Mouse (Mus musculus) v-Abl transformed pro-B cells (cell line): ENCODE results near the gene Kcnn1.
"Not testable (repeated sequence)": the region's sequence is repeated elsewhere in the genome, so short reads cannot be mapped to it uniquely, and the experiment has no call there.

Experiments
- in situ Hi-C, 2 experiments: fragments of 400-800 bp; cut with MboI; formaldehyde crosslinking; loops; one replicate each; pipeline ENCODE4 v1.15.1; 2025; ENCODE audit not compliant: unreplicated experiment in 2 of 2

Kcnn1 gene

DNA sequence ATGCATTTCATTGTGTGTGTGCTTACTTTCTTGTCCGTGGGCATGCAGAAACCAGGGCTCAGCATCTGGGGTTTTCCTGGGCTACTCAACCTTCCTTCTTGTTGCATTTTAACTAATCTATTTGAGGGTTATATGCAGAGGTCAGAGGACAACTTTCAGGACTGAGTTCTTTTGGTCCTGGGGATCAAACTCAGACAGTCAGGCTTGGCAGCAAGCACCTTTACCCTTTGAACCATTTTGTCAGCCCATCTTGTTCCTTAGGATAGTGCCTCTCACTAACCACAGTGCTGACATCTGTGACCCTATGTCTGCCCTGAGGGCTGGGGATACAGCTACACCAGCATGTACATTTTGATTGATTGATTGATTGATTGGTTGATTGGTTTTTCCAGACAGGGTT is 35.3 kb downstream of the Kcnn1 start:
- in situ Hi-C loops, result no loop called here

GRCm38 (mm10) chr8:70827010-70827409 is 36.0 kb downstream of the Kcnn1 start:
- in situ Hi-C loops, result no loop called here

DNA sequence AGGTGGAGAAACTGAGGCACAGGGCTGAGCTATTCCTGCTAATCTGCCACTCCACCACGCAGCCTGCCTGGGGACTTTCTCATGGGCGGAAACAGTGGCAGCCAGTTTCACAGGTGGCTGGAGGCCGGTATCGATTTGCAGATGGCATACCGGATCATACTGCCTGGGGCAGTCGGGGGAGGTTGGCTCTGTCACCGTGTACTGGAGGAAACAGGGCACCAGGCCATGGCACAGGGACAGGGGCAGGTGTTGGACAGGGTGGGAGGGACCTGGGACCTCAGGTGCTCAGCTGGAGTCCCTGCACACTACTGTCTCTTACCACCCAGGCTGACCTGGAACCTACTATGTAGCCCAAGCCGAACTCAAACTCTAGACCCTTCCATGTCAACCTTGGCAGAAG is 37.2 kb downstream of the Kcnn1 start:
- in situ Hi-C loops, result no loop called here

GRCm38 (mm10) chr8:70823802-70824201 is 39.3 kb downstream of the Kcnn1 start:
- in situ Hi-C loops, result no loop called here

GRCm38 (mm10) chr8:70822594-70822993 is 40.5 kb downstream of the Kcnn1 start:
- in situ Hi-C loops, result not testable (repeated sequence)

GRCm38 (mm10) chr8:70821992-70822391 is 41.1 kb downstream of the Kcnn1 start:
- in situ Hi-C loops, result no loop called here

DNA sequence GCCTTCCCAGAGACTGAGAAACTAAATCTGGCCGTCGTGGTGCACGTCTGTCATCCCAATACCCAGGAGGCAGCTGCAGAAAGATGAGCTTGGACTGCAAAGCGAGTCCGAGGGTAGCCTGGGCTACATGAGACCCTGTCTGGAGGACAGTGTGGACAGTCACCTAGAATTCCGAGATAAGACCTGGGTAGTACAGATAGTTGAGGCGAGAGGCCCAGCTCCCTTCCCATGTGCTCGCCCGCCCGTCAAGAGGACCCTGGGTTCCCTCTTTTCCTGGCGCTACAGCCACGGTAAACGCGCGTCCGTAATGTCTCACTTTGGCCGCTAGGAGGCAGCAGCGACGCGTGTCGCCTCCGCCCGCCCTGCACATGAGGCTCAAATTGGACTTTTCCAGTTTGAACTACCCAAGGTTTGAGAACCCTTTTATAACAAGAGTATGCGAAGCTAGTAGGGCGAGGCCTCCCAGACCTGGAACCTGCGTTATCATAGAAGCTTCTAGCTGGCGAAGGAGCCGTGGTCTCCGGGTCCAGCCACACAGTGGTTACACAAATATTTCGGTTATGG is 41.6 kb downstream of the Kcnn1 start:
- in situ Hi-C loops, result no loop called here

GRCm38 (mm10) chr8:70820101-70820935 is 42.7 kb downstream of the Kcnn1 start:
- in situ Hi-C loops, result no loop called here

DNA sequence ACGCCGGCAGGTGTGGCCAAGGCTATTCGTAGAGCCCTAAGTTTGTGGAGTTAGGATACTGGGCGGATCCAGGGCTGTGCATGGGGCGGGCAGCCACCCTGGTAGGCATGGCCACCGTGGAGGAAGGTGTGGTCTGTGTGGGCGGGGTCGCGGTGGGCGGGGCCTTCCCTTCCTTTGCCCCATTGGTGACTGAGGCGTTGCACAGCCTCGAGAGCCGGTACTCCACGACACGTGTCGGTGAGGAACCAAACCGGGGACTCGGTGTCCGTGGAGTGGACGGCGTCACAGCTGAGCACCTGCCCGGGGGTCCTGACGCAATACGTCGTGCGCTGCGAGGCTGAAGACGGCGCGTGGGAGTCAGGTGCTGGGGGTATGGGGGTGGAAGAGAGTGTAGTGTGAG is 46.4 kb downstream of the Kcnn1 start:
- in situ Hi-C loops, result no loop called here

- in situ Hi-C loops, result no loop called here
Observed at GRCm38 (mm10) chr8:70812885-70813284, 50.2 kb downstream of the Kcnn1 start.

DNA sequence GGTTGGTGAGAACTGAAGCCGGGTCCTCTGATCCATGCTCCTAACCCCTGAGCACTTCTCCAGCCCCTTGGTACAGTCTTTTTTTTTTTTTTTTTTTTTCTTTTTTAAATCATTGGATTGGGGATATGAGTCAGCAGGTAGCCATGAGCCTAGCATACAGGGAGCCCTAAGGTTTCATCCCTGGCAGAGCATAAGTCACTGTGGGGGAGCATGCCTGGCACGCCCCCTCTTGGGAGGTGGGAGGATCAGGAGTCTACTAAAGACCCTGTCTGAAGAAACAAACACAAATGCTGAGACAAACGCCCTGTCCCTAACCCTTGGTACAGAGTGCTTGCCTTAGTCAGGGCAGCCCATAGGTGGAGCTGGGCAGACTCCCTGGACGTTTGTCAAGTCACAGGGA is 51.0 kb downstream of the Kcnn1 start:
- in situ Hi-C loops, result no loop called here

GRCm38 (mm10) chr8:70810962-70811680 is 51.9 kb downstream of the Kcnn1 start:
- in situ Hi-C loops, result no loop called here

DNA sequence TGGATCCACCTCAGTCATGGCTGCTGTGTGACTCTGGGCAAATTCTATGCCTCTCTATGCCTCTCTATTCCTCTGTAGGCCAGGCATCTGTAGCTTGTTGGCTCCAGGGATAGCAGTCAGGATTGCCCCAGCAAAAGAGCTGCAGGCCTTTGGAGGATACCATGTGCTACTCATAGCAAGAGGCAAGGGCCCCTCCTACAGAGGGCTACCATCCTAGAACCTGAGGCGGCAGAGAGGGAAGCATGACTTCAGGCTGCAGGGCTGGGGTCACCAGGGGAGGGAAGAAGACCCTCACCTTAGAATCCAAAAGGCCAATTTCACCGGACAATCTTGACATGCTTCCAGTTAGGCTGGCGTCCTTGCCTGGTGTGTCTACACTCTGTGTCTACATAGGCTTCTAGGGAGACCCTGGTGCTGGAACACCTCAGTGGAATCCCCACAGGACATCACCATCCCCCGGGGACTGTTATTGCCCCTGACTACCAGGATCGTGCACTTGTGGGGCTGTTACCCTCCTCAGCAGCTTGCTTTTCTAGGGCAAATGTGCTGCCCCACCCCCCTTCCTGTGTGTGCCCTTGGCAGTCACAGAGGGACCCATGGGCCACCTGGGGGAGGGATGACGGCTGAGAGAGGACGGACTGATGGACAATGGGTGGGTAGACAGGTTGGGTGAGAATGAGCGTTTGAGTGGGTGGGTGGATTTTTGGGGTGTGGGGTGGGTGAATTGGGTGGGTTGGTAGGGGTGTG is 53.9 kb downstream of the Kcnn1 start:
- in situ Hi-C loops, result no loop called here

GRCm38 (mm10) chr8:70808239-70808638 is 54.8 kb downstream of the Kcnn1 start, which contains the start of gene Il12rb1:
Il12rb1 (plus strand) TSS chr8:70808449.
- in situ Hi-C loops, result no loop called here

DNA sequence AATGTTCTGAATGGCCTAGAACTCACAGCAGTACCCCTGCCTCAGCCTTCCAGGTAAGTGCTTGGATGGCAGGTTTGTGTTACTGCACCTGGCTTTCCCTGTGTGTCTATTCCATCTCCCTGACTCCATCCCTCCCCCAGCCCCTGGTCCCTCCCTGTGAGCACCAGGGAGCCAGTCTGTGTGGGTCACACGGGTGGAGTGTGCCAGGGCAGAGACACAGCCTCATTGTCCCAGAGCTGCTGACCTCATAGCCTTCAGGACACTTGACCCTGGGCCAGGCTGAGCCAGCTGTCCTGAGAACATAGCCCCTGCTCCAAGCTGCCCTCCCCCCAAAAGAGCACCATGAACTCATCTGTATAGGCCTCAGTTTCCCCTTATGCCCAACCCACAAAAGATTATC is 55.8 kb downstream of the Kcnn1 start:
- in situ Hi-C loops, result no loop called here

DNA sequence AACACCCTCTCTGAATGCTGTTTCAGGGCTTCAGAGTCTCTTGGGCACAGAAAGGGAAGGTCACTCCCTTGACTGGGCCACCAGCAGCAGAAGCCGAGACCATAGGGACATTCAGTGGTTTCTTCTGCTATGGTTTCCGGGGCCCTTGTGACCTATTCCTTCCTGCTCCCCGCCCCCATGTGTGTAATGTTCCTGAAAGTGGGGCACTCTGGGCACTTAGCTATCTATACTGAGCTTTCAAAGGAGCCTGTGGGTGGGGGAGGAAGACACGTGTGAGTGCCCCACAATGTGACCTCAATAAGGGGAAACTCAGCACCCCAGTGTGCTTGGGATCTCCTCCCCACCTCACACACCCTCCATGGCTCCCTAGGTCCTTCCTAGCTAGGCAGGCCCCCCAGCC is 56.5 kb downstream of the Kcnn1 start:
- in situ Hi-C loops, result no loop called here

DNA sequence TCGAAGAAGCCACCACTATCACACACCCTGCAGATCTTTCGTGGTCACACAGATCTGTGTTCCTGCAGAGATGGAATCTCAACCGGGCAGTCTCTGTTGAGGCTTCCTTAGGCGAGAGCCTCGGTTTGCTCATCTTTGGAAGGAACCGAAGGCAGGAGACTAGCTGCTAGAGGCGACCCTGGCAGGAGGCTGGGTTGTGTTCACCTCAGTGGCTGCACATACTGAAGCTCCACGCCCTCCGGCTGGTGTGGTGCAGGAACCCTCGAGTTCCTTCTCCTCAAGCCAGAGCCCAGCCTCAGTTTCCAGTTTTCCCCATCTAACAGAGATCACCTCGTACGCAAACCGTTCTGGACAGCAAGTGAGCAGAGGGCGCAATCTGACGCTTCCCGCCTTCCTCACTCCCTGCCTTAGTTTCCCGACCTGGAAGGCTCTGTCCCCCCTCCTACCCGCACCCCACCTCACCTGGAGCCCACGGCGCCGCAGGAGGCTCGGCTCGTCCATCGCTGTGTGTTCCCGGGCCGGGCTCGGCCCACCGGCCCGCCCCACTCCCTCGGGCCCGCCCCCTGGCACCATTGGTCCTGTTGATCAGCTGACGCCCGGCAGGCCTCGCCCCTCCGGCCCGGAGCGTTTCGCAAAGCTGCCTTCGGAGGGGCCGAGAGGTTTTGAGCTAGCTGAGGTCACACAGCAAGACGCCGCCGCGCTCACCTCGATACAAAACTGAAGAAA is 58.4 kb downstream of the Kcnn1 start, which contains the start of gene Mast3:
Gene Mast3, minus strand, starts transcription at position 574 of the 726 bp plus-strand sequence.
- in situ Hi-C loops, result loop anchor here (5.0 kb wide), 2 partner anchors 33 to 37 kb away; partner anchors contain the start of gene Arrdc2 (in 2 of the 2)

DNA sequence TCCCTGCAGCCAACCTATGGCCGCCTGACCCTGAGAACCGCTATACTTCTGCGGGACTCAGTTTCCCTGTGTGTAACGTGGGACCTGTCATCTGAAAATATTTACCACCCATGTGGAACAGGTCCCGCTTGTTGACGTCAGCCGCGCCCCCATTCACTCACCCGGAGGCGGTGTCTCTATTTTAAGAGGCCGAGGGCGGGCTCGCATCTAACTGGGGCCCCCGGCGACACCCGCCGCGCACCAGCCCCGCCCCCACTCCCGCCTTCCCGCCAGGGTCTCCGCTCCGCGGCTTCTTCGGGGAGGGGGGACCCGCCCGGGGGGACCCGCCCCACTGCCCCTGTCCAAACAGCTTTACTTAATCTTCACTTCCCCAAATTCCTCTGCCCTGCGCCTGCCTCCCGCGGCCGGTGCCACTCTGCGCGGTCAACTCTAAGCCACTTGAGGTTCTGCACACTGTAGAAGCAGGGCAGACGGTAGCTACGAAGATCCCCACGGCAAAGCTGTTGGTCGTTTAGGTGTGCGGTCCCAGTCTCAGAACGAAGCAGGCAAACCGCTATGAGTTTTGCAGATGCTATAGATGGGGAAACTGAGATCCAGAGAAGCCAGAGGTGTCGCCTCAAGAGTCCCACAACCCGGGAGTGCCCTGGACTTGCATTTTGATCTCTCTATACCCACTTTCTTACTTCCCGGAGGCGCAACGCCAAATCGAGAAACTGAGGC is 59.1 kb downstream of the Kcnn1 start:
- in situ Hi-C loops, result loop anchor here (5.0 kb wide), 2 partner anchors 33 to 37 kb away; partner anchors contain the start of gene Arrdc2 (in 2 of the 2)
